Mouse (Mus musculus): ENCODE results near the gene Plscr4.

The Plscr4 gene

DNA sequence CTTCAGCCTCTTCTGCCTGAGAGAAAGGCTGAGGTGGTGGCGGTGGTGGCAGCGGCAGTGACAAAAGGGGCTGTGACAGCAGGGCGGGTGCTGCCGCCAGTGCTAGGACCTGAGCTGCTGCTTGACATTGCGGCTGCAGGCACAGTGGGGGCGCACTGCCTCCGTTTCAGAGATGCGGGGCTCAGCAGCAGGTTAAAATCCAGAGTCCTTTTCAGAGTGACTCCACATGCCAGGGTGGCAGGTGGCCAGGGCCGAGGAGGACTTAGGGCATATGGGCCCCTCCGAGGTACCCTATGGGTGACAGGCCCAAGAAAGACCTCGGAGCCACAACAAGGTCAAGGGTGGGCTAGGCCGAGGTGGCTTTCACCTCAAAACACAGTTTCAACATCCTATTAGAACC is 59.9 kb downstream of the Plscr4 start:
- DNase-seq, result no peak

DNA sequence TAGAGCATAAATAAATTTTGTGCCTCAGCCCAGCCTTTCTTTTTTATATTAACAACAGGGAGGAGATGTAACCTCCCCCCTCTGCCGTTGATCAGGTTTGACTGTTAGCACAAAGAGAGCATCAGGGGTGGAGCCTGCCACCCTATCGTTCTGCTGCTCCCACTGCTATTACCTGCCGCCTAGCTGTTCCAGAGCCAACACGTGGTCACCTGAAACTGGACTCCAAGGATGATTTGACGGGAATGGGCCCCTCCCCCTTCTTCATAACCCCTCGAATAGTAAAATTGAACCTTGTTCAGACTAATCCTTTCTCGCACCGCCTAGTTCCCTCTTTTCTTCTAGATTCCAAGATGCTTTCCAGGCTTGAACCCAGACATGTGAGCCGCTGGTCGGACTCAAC is 63.6 kb downstream of the Plscr4 start:
- no peak for DNase-seq

GRCm38 (mm10) chr9:92524506-92524905 is 67.3 kb downstream of the Plscr4 start:
- DNase-seq, result no peak

- no peak for DNase-seq
Observed at GRCm38 (mm10) chr9:92530055-92530454, 72.9 kb downstream of the Plscr4 start.

GRCm38 (mm10) chr9:92537735-92538134 is 80.6 kb downstream of the Plscr4 start:
- DNase-seq, result no peak

GRCm38 (mm10) chr9:92538216-92538615 is 81.0 kb downstream of the Plscr4 start:
- DNase-seq, result no peak

All from right cerebral cortex, postnatal 25 days (tissue).